Mouse (Mus musculus): Measurements from ENCODE around the gene Ier3.

The Ier3 gene

DNA sequence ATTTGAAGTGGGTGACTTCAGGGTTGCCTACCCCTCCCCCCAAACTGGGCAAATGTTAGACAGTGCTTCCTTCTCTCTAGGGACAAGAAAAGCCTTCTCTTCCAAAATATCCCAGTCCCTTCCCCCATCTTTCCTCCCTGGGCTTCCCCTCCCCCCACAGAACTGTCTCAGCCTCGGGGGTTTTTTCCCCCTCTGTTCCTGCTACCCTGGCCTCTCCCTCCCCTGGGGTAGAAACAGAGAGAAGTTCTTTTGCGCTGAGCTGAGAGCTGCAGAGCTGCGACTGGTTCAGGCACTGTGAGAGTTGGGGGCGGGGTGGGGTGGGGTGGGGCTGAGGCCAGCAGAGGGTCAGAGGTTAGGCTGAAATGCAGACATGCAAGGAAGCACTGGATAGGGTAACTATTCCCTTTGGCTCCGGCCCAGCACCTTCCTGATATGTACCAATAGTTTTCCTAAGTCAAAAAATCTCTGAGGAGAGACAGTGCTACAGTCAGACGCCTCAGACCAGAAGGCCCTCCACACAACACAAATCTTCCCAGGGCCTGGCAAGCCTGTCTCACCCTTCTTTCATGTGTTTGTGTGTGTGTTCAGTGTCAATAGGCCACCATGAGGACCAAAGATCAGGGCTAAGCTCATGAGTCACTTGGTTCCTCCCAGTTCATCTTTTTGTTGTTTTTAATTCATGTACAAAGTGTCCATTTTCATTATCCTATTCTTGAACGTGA is 48.0 kb downstream of the Ier3 start:
- DNase-seq: peak; percentile 51

DNA sequence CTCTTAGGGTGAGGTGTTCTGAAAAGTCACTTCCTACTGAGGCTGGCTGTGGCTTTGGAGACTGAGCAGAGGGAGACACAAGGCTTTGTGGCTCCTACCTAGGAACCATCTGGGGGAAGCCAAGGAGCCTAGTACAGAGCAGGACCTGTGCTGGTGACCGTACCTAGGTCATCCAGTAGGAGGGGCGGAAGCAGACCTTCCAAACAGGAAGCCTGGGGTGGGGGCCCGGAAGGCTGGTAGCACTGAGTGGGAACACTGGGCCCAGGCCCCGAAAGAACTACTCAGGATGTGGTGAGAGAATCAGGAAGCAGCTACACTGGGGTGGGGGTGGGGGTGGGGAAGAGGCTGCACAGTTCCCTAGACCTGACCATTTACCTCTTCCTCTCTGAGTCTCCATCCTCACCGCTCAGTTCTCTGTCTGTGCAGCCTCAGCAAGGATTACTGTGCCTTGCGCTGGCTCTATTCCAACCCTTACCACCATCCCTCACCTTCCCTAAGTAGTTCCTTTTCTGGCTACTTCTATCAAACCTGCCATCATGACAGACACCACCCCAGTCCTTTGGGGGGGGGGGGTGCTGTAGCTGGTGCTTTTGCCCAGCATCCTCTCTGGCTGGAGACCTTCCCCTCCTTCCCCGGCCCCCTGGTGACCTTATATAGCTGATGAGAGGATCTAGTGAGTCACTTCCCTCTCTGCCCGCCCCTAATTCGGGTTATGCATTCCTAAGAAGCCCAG is 48.8 kb downstream of the Ier3 start:
- peak; percentile 65 for DNase-seq

DNA sequence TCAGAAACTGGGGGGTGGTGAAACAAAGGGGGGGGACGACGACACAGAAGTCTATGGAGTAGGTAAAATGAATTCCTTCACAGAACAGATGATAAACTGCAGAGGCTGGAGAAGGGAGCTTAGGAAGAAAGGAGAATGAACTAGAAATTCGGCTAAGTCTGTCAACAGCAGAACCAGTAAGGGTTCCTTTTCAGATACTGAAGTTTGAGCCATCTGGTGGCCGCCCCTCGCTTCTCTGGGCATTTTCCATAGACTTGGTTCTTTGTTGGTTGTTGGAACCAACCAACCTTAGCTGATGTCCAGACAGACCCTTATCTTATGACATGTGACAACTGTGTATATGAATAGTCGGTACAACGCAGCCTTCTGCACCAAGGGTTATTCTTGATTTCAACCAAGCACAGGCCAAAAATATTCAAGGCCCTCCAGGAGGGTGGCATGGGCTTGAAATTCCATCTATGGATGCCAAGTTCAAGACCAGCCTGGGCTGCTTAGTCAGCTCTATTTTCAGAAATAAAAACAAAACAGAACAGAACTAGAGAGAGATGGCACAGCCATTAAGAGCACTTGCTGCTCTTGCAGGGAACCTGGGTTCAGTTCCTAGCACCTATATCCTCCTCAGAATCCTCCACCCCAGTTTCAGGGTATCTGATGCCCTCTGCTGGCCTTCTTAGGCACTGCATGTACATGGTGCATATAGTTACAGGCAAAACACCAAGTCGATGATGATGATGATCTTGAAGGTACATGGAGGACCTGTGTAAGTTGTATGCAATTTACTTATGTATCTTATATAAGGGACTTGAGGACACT is 49.6 kb downstream of the Ier3 start:
- no peak for DNase-seq
